Mouse (Mus musculus): Measurements from ENCODE around the gene Tmem212. TPM values are rescaled to one million over a fixed set of nuclear protein-coding genes. Genes with fewer than 3 reads are reported as not detected.

The Tmem212 gene
- polyA plus RNA-seq, 1 experiment from 2014 or later, result not detected

DNA sequence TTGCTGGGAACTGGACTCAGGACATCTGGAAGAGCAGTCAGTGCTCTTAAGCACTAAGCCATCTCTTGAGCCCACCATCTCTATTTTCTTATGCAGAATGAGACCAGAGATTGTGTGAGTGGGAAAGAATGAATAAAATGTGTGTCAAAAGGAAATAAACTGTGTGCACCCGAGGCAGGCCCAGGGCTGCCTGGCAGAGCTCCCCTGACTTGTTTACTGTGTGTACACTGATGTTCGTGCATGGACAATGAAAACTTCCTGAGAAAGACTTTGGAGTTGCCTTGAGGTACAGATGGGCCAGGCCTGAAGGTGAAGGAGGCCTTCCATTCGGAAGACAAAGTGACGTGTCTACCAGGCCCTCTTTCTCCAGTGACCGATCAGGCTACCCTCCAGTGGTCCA is 36.2 kb upstream of the Tmem212 start:
- no peak for DNase-seq (ENCODE audit: low spot score)
- no peaks in the 10 kb centered on the region for H3K9me3 ChIP-seq (ENCODE audit: control insufficient read depth, low read length)
- no peak overlapping the region for H3K4me3 ChIP-seq (replicated peaks; ENCODE audit: low read length)
- WGBS, result 93% methylated on average over 5 of the region's 5 CpGs
- no peak overlapping the region for H3K9ac ChIP-seq
- no peak overlapping the region for H3K27ac ChIP-seq
- H3K36me3 ChIP-seq (replicated peaks; ENCODE audit: control insufficient read depth, insufficient read depth), result no peaks in the 10 kb centered on the region
- no peaks in the 10 kb centered on the region for H3K4me1 ChIP-seq (replicated peaks; ENCODE audit: control insufficient read depth, insufficient read depth, low read length)
- H3K4me2 ChIP-seq (replicated peaks), result no peak overlapping the region
- H3K27me3 ChIP-seq (ENCODE audit: control insufficient read depth, insufficient read depth, low read length), result no peaks in the 10 kb centered on the region
- no peak for ATAC-seq (ENCODE audit: low FRiP score)

DNA sequence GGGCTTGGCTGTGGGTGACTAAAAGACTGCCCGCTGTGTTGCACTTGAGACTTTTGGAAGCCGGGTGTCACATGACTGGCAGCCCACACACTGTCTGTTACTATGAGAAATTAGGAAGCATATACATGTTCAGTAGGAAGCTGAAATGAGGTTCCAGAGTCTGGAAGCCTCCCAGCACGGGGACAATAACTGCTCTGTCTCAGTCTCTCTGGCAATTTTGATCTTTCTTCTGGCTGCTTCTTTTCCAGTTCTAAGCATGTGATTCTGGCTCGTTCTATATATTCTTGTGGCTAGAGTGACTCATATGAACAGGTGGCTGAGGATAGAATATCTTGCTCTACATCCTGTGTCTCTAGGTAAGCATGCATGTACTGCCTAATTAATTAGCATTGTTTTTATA is 33.1 kb upstream of the Tmem212 start:
- no peak for DNase-seq (ENCODE audit: low spot score)
- no peaks in the 10 kb centered on the region for H3K27me3 ChIP-seq (ENCODE audit: control insufficient read depth, insufficient read depth, low read length)
- H3K9ac ChIP-seq, result no peak overlapping the region
- H3K36me3 ChIP-seq (replicated peaks; ENCODE audit: control insufficient read depth, insufficient read depth), result no peaks in the 10 kb centered on the region
- WGBS, result 93% methylated on average over 4 of the region's 4 CpGs
- H3K4me1 ChIP-seq (replicated peaks; ENCODE audit: control insufficient read depth, insufficient read depth, low read length), result no peaks in the 10 kb centered on the region
- H3K4me2 ChIP-seq (replicated peaks), result no peak overlapping the region
- no peaks in the 10 kb centered on the region for H3K9me3 ChIP-seq (ENCODE audit: control insufficient read depth, low read length)
- no peak overlapping the region for H3K27ac ChIP-seq
- no peak overlapping the region for H3K4me3 ChIP-seq (replicated peaks; ENCODE audit: low read length)
- no peak for ATAC-seq (ENCODE audit: low FRiP score)

DNA sequence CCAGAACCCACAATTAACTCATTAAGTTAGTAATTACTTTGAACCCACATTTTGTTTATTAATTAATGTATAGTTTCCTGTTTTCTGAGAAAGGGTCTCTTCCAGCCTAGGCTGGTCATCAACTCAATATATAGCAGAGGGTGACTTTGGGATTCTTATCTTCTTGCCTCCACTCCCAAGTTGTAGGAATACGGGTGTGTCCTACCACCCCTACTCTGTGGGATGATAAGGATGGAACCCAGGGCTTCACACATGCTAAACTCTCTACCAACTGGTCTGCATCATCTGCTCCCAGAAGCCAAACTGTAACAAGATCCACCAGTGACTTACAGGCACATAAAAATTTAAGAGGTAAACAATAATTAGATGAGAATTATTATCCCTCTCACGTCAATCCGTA is 27.9 kb upstream of the Tmem212 start:
- Histone ChIP-seq H3K4me3 (replicated peaks; ENCODE audit: low read length) (no peak overlapping the region), H3K27me3 (ENCODE audit: control insufficient read depth, insufficient read depth, low read length) (no peaks in the 10 kb centered on the region), H3K4me2 (replicated peaks) (no peak overlapping the region), H3K9ac (no peak overlapping the region), H3K27ac (no peak overlapping the region), H3K36me3 (replicated peaks; ENCODE audit: control insufficient read depth, insufficient read depth) (no peaks in the 10 kb centered on the region), H3K4me1 (replicated peaks; ENCODE audit: control insufficient read depth, insufficient read depth, low read length) (no peaks in the 10 kb centered on the region), H3K9me3 (ENCODE audit: control insufficient read depth, low read length) (0 out of 2 replicates have a peak, but pooled peaks cover 4% of the 10 kb centered on the region)
- no peak for ATAC-seq (ENCODE audit: low FRiP score)
- no peak for DNase-seq (ENCODE audit: low spot score)
- 86% methylated on average over 3 of the region's 3 CpGs for WGBS

DNA sequence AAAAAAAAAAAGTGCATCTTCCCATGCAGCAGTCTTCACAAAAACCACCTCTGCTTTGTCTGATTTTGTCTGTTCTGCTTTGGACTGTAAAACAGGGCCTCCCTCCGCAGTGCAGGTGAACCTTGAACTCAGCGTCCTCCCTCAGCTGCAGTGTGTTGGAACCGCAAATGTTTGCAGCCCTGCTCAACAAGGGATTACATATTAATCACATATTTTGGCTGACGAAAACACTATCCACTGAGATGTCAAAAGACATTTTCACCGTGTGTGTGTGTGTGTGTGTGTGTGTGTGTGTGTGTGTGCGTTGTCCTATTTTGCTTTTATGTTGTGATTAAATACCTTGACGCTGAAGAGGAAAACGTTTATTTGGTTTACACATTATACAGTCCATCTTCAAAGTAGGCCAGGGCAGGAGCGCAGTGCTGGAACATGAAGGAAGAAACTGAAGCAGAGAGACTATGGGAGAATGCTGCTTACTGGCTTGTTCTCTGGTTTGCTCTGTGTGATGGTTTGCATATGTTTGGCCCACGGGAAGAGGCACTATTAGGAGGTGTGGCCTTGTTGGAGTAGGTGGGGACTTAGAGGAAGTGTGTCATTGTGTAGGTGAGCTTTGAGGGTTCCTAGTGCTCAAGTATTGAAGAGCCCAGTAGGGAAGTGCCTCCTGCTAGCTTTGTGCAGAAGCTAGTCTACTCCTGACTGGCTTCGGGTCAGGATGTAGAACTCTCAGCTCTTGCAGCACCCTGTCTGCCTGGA is 25.3 kb upstream of the Tmem212 start:
- no peak overlapping the region for H3K4me2 ChIP-seq (replicated peaks)
- ATAC-seq (ENCODE audit: low FRiP score), result no peak
- H3K9ac ChIP-seq, result no peak overlapping the region
- H3K27ac ChIP-seq, result no peak overlapping the region
- no peak overlapping the region for H3K4me3 ChIP-seq (replicated peaks; ENCODE audit: low read length)
- 92% methylated on average over 11 of the region's 11 CpGs for WGBS
- no peak for DNase-seq (ENCODE audit: low spot score)
- no peaks in the 10 kb centered on the region for H3K36me3 ChIP-seq (replicated peaks; ENCODE audit: control insufficient read depth, insufficient read depth)
- H3K27me3 ChIP-seq (ENCODE audit: control insufficient read depth, insufficient read depth, low read length), result no peaks in the 10 kb centered on the region
- no peaks in the 10 kb centered on the region for H3K4me1 ChIP-seq (replicated peaks; ENCODE audit: control insufficient read depth, insufficient read depth, low read length)
- 0 out of 2 replicates have a peak, but pooled peaks cover 5% of the 10 kb centered on the region for H3K9me3 ChIP-seq (ENCODE audit: control insufficient read depth, low read length)

DNA sequence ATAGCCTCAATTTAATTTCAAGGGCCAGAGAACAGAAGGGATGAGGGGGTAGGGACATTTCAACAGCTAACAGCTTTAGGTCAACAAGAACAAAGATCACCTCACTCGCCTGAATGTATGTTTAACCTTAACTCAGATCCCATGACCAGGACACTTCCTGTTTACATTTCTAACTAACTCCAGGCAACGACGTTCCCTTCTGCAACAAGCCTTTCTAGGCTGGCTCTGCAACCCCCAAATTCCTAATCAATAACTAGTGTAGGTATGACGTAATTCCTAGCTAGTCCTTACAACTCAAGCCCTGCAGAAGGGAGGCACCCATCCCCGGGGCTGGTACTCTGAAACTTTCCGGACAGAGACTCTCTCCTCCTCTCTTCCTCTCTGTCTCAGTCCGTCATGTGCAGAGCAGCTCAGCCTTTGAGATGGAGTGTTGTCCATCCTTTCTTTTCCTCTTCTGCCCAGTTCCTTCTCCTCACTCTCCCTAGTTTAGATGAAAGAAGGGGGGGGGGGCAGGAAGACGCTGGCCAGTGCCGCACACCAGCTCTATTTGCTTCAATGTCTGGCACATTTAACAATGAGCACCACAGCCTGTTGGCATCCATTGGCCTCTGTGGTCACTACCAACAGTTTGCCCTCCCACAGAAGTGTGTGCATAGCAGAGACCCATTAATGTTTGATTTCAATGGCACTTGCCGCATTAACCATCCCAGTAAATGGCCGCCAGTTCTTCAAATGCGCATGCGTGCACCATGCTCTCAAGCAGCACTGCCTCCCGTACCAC is 22.7 kb upstream of the Tmem212 start:
- 0 out of 2 replicates have a peak, but pooled peaks cover 5% of the 10 kb centered on the region for H3K9me3 ChIP-seq (ENCODE audit: control insufficient read depth, low read length)
- no peak overlapping the region for H3K4me2 ChIP-seq (replicated peaks)
- 92% methylated on average over 14 of the region's 14 CpGs for WGBS
- DNase-seq (ENCODE audit: low spot score), result no peak
- no peaks in the 10 kb centered on the region for H3K36me3 ChIP-seq (replicated peaks; ENCODE audit: control insufficient read depth, insufficient read depth)
- no peaks in the 10 kb centered on the region for H3K4me1 ChIP-seq (replicated peaks; ENCODE audit: control insufficient read depth, insufficient read depth, low read length)
- H3K9ac ChIP-seq, result no peak overlapping the region
- no peak for ATAC-seq (ENCODE audit: low FRiP score)
- H3K27ac ChIP-seq, result no peak overlapping the region
- no peaks in the 10 kb centered on the region for H3K27me3 ChIP-seq (ENCODE audit: control insufficient read depth, insufficient read depth, low read length)
- H3K4me3 ChIP-seq (replicated peaks; ENCODE audit: low read length), result no peak overlapping the region

GRCm38 (mm10) chr3:27909016-27909415 is 12.8 kb upstream of the Tmem212 start:
- ATAC-seq (ENCODE audit: low FRiP score) (no peak), DNase-seq (ENCODE audit: low spot score) (no peak)
- H3K36me3 ChIP-seq (replicated peaks; ENCODE audit: control insufficient read depth, insufficient read depth), result no peaks in the 10 kb centered on the region
- H3K4me2 ChIP-seq (replicated peaks), result no peak overlapping the region
- no peaks in the 10 kb centered on the region for H3K9me3 ChIP-seq (ENCODE audit: control insufficient read depth, low read length)
- no peak overlapping the region for H3K27ac ChIP-seq
- no peak overlapping the region for H3K9ac ChIP-seq
- no peaks in the 10 kb centered on the region for H3K27me3 ChIP-seq (ENCODE audit: control insufficient read depth, insufficient read depth, low read length)
- no peak overlapping the region for H3K4me3 ChIP-seq (replicated peaks; ENCODE audit: low read length)
- H3K4me1 ChIP-seq (replicated peaks; ENCODE audit: control insufficient read depth, insufficient read depth, low read length), result no peaks in the 10 kb centered on the region
- WGBS, result 97% methylated on average over 3 of the region's 3 CpGs

GRCm38 (mm10) chr3:27908316-27908715 is 12.1 kb upstream of the Tmem212 start:
- Histone ChIP-seq H3K4me1 (replicated peaks; ENCODE audit: control insufficient read depth, insufficient read depth, low read length) (no peaks in the 10 kb centered on the region), H3K27me3 (ENCODE audit: control insufficient read depth, insufficient read depth, low read length) (no peaks in the 10 kb centered on the region), H3K9ac (no peak overlapping the region), H3K36me3 (replicated peaks; ENCODE audit: control insufficient read depth, insufficient read depth) (no peaks in the 10 kb centered on the region), H3K27ac (no peak overlapping the region), H3K9me3 (ENCODE audit: control insufficient read depth, low read length) (no peaks in the 10 kb centered on the region), H3K4me2 (replicated peaks) (no peak overlapping the region), H3K4me3 (replicated peaks; ENCODE audit: low read length) (no peak overlapping the region)
- DNase-seq (ENCODE audit: low spot score), result no peak
- ATAC-seq (ENCODE audit: low FRiP score), result no peak
- 86% methylated on average over 2 of the region's 2 CpGs for WGBS

- no peaks in the 10 kb centered on the region for H3K4me1 ChIP-seq (replicated peaks; ENCODE audit: control insufficient read depth, insufficient read depth, low read length)
- H3K9me3 ChIP-seq (ENCODE audit: control insufficient read depth, low read length), result no peaks in the 10 kb centered on the region
- no peaks in the 10 kb centered on the region for H3K36me3 ChIP-seq (replicated peaks; ENCODE audit: control insufficient read depth, insufficient read depth)
- H3K9ac ChIP-seq, result no peak overlapping the region
- no peak for ATAC-seq (ENCODE audit: low FRiP score)
- no peak for DNase-seq (ENCODE audit: low spot score)
- H3K27ac ChIP-seq, result no peak overlapping the region
- no peak overlapping the region for H3K4me3 ChIP-seq (replicated peaks; ENCODE audit: low read length)
- 86% methylated on average over 2 of the region's 2 CpGs for WGBS
- no peak overlapping the region for H3K4me2 ChIP-seq (replicated peaks)
- no peaks in the 10 kb centered on the region for H3K27me3 ChIP-seq (ENCODE audit: control insufficient read depth, insufficient read depth, low read length)
Measured at GRCm38 (mm10) chr3:27907301-27907700, 11.1 kb upstream of the Tmem212 start.

DNA sequence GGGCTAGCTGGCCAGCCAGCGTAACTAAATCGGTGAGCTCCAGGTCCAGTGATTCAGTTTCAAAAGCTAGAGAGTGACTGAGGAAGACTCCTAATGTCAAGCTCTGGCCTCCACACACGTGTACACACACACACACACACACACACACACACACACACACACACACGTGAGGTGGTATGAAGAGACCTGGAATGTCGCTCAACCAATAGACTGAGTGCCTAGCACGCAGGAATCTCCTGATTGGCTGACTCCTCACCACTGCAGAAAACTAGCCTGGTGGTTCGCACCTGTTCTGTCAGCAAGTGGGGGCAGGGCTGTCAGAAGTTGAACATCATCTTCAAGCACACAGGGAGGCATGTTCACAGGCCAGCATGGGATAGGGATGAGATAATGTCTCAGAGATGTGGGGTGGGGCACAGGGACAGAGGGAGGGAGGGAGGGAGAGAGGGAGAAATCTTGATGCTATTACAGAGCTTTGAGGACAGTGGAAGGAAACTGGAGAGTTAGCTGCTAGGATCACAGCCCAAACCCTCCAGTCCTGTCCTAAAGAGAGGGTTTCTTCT is 10.6 kb upstream of the Tmem212 start:
- DNase-seq (ENCODE audit: low spot score) (no peak), ATAC-seq (ENCODE audit: low FRiP score) (no peak)
- no peaks in the 10 kb centered on the region for H3K9me3 ChIP-seq (ENCODE audit: control insufficient read depth, low read length)
- H3K4me2 ChIP-seq (replicated peaks), result no peak overlapping the region
- no peaks in the 10 kb centered on the region for H3K27me3 ChIP-seq (ENCODE audit: control insufficient read depth, insufficient read depth, low read length)
- H3K4me1 ChIP-seq (replicated peaks; ENCODE audit: control insufficient read depth, insufficient read depth, low read length), result no peaks in the 10 kb centered on the region
- H3K36me3 ChIP-seq (replicated peaks; ENCODE audit: control insufficient read depth, insufficient read depth), result no peaks in the 10 kb centered on the region
- 80% methylated on average over 7 of the region's 7 CpGs for WGBS
- no peak overlapping the region for H3K9ac ChIP-seq
- no peak overlapping the region for H3K27ac ChIP-seq
- H3K4me3 ChIP-seq (replicated peaks; ENCODE audit: low read length), result no peak overlapping the region
